Comparison of ENCODE assay signal across 25 mouse cellular contexts in genomic region chr19:53226651-53227050, GRCm38 (mm10).
DNase-seq lines count a peak whose midpoint lies in the region; ATAC-seq lines count a peak whose summit lies in the region.
"Had no signal": no experiment of that assay in that cellular context is flagged by ENCODE, and none has a peak within 500 bp of the region (broad histone marks: within the 10 kb centered on the region; RNA-seq: fewer than 3 reads in every experiment).

No protein-coding gene starts in this region.

- no peaks in the 10 kb centered on the region for H3K27me3 ChIP-seq in heart, embryonic 15.5 days
- H3K27me3 ChIP-seq: embryonic facial prominence, embryonic 15.5 days; forebrain, embryonic 12.5 days; limb, embryonic 15.5 days; liver, embryonic 13.5 days; midbrain, embryonic 15.5 days had no signal

- H3K4me3 ChIP-seq in heart, embryonic 15.5 days, result no peak overlapping the region
- H3K4me3 ChIP-seq: embryonic facial prominence, embryonic 10.5 days; embryonic facial prominence, embryonic 15.5 days; forebrain, embryonic 12.5 days; heart, embryonic 10.5 days; limb, embryonic 10.5 days; limb, embryonic 15.5 days; liver, embryonic 13.5 days; midbrain, embryonic 15.5 days had no signal

- 0 out of 2 replicates have a peak overlapping the region, but pooled peaks have one; percentile 21 for H3K27ac ChIP-seq in heart, embryonic 15.5 days
- H3K27ac ChIP-seq: embryonic facial prominence, embryonic 10.5 days; embryonic facial prominence, embryonic 15.5 days; forebrain, embryonic 12.5 days; heart, embryonic 10.5 days; hindbrain, embryonic 14.5 days; limb, embryonic 10.5 days; limb, embryonic 15.5 days; liver, embryonic 13.5 days; midbrain, embryonic 15.5 days had no signal

- no peaks in the 10 kb centered on the region for H3K9me3 ChIP-seq in heart, embryonic 15.5 days (replicated peaks)
- H3K9me3 ChIP-seq: embryonic facial prominence, embryonic 10.5 days; embryonic facial prominence, embryonic 15.5 days; forebrain, embryonic 12.5 days; heart, embryonic 10.5 days; limb, embryonic 10.5 days; limb, embryonic 15.5 days; liver, embryonic 13.5 days; midbrain, embryonic 15.5 days had no signal

- WGBS in heart, embryonic 15.5 days, result 60% methylated on average over 13 of the region's 13 CpGs

- no peak for DNase-seq in heart, adult 18-20 months
- peak; percentile 40 for DNase-seq in ovary, adult 18-20 months (ENCODE audit: low spot score)
- DNase-seq in ovary, postnatal 10 days (ENCODE audit: low spot score), result no peak
- peak; percentile 51 for DNase-seq in adrenal gland, adult 8-10 months
- DNase-seq in adrenal gland, postnatal 36 days, result peak; percentile 57 to 60
- no peak for DNase-seq in urinary bladder, postnatal 25 days (ENCODE audit: low spot score)
- DNase-seq: cerebellum, adult 8-10 months; cerebellum, postnatal 25 days; forebrain, postnatal 0 days; kidney, adult 18-20 months; kidney, postnatal 36 days; liver, embryonic 13.5 days; lung, adult 2 months; lung, postnatal 10 days; thymus, postnatal 4 days had no signal

- H3K4me2 ChIP-seq in heart, embryonic 15.5 days, result no peak overlapping the region
- H3K4me2 ChIP-seq: embryonic facial prominence, embryonic 15.5 days; forebrain, embryonic 12.5 days; hindbrain, embryonic 14.5 days; limb, embryonic 15.5 days; liver, embryonic 13.5 days; midbrain, embryonic 15.5 days had no signal

- ATAC-seq in heart, embryonic 15.5 days (replicated peaks; ENCODE audit: insufficient number of reproducible peaks, insufficient read depth, low FRiP score, low read depth), result no peak
- ATAC-seq: CD4-positive, CD25-positive, alpha-beta regulatory T cell, adult 4 months; forebrain, postnatal 0 days; midbrain, embryonic 15.5 days had no signal

- no peak overlapping the region for H3K9ac ChIP-seq in heart, embryonic 15.5 days
- H3K9ac ChIP-seq: embryonic facial prominence, embryonic 15.5 days; forebrain, embryonic 12.5 days; forebrain, postnatal 0 days; hindbrain, embryonic 14.5 days; limb, embryonic 15.5 days; liver, embryonic 13.5 days; midbrain, embryonic 15.5 days had no signal

- peaks cover 21% of the 10 kb centered on the region for H3K36me3 ChIP-seq in heart, embryonic 15.5 days
- H3K36me3 ChIP-seq: midbrain, embryonic 15.5 days had no signal

- H3K4me1 ChIP-seq in heart, embryonic 15.5 days (replicated peaks), result peaks cover 44% of the 10 kb centered on the region
- H3K4me1 ChIP-seq: embryonic facial prominence, embryonic 10.5 days; forebrain, embryonic 12.5 days; limb, embryonic 10.5 days; limb, embryonic 15.5 days; midbrain, embryonic 15.5 days had no signal

Comparison
In these comparisons a context has a peak if more than half of its experiments do, and no peak if none do; other contexts are left out.
1. DNase-seq: peak in ovary, adult 18-20 months (single experiment), adrenal gland, adult 8-10 months (single experiment) and adrenal gland, postnatal 36 days (2 of 2); none in heart, adult 18-20 months (0 of 2), ovary, postnatal 10 days (single experiment) and urinary bladder, postnatal 25 days (single experiment).